Mouse (Mus musculus) left cerebral cortex, adult 2 months (tissue): Measurements from ENCODE around the gene Ncbp1. TPM values are rescaled to one million over a fixed set of nuclear protein-coding genes. Genes with fewer than 3 reads are reported as not detected.

Source experiments
- DNase-seq, 2 experiments: peaks; one replicate each; pipeline ENCODE4 v3.0.0; 2021 to 2022; ENCODE audit warnings: low spot score in 2 of 2, mixed read lengths in 1 of 2; ENCODE audit errors: extremely low spot score in 1 of 2
- H3K27ac ChIP-seq: fragments of 200-600 bp; 2 replicates; pipeline ENCODE4 v1.8.1; 2022
- H3K4me3 ChIP-seq: fragments of 200-600 bp; 2 replicates; pipeline ENCODE4 v1.8.1; 2022
- CTCF ChIP-seq: fragments of 200-600 bp; IDR thresholded peaks from 2 replicates; pipeline ENCODE4 v1.8.1; 2022; ENCODE audit warnings: antibody characterized with exemption, mild to moderate bottlenecking, moderate library complexity
- intact Hi-C: fragments of 180-260 bp; cut with DNase I; formaldehyde crosslinking; loops from one replicate; pipeline ENCODE4 v1.15.1; 2025
- total RNA-seq, 2 experiments: library from RNA; stranded (reverse); gene quantifications; 2 replicates each; pipeline ENCODE4 v1.2.3; 2021

Gene Ncbp1
- total RNA-seq, 2 experiments from 2014 or later, result 47.4 to 49.5 TPM

DNA sequence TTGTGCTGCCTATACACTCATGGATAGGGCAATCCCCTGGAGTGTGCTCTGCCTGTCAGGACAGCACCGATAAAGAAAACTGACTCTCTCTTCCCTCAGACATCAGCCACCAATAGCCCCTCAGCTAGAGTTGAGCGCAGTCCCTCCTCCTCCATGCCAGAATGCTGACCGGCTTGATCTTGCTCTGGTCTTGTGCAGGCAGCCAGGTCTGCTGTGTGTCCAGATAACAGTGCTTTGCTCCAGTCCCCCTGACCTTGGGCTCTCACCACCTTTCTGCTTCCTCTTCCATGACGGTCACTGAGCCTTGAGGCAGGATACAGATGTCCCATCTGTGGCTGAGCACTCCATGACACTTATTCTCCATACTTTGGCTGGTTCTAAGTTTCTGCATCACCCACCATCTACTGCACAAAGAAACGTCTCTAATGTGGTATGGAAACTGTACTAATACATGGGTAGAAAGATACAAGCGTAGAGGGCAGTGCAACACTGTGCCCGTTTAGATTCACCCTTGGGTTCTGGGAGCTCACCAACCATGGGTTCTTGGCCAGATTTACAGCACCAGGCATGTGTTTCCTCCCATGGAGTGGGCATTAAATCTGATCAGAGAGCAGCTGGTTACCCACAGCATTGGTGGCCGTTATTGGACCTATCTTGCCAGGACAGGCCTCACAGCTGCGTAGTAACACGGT is 36.2 kb upstream of the Ncbp1 start:
- no peak for DNase-seq
- no peak for TF ChIP-seq CTCF
- Histone ChIP-seq H3K4me3 (no peak overlapping the region), H3K27ac (no peak overlapping the region)
- intact Hi-C loops, result no loop called here

DNA sequence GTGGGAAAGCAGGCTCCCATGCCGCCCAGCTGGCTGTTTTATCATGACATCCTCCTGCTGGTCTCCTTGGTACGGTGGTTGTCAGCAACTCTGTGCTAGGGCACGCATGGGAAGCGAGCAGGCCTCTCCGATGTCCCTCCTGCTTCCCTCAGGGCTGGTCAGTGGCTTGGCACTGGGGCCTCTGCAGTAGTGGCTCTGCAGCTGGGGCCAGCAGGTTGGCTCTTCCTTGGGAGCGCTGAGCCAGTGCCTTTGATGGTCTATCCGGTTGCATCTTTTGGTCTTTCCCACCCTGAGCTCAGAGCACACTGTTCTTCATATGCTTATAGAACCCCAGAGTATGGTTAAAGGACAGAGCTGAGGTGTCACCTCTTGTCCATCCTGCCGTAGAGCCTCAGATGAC is 28.3 kb upstream of the Ncbp1 start:
- intact Hi-C loops, result no loop called here
- Histone ChIP-seq H3K4me3 (no peak overlapping the region), H3K27ac (no peak overlapping the region)
- DNase-seq, result no peak
- TF ChIP-seq CTCF, result no peak

- Histone ChIP-seq H3K27ac (no peak overlapping the region), H3K4me3 (no peak overlapping the region)
- intact Hi-C loops, result no loop called here
- DNase-seq, result no peak
- no peak for TF ChIP-seq CTCF
These were observed 27.1 kb upstream of the Ncbp1 start for GRCm38 (mm10) chr4:46111361-46111760.

GRCm38 (mm10) chr4:46115308-46115707 is 23.1 kb upstream of the Ncbp1 start:
- TF ChIP-seq CTCF, result peak; percentile 25
- Histone ChIP-seq H3K27ac (no peak overlapping the region), H3K4me3 (no peak overlapping the region)
- intact Hi-C loops, result no loop called here
- no peak for DNase-seq

DNA sequence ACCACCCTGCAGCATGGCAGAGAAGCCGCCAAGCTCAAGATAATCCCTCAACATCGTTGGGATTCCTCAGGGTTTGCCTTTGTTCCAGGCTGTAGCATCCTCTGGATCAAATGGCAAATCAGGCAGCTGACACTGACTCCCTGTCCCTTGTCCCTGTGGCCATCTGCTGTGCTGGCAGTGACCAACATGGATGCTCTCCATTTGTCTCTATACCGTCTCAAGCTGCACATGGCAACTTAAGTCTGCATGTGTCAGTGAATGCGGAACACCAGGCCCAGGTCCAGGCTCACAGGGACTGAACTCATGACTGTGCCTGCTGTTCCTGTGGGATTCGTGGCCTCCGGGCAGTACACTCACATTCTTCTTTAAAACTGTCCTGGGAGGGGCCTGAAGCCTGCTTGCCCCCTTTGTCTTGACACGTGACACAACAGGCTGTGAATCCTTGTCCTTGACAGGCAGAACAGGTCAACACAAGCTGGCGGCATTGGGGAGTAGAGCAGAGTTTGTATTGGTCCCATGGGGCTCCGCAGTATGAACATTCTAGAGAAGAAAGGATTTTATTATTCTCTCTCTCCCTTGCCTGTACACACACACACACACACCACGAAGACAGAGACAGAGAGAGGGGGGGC is 21.8 kb upstream of the Ncbp1 start:
- Histone ChIP-seq H3K4me3 (no peak overlapping the region), H3K27ac (no peak overlapping the region)
- intact Hi-C loops, result no loop called here
- no peak for DNase-seq
- no peak for TF ChIP-seq CTCF

- Histone ChIP-seq H3K4me3 (no peak overlapping the region), H3K27ac (no peak overlapping the region)
- no peak for TF ChIP-seq CTCF
- intact Hi-C loops, result no loop called here
- no peak for DNase-seq
These were observed 20.9 kb upstream of the Ncbp1 start for GRCm38 (mm10) chr4:46117536-46117935.

DNA sequence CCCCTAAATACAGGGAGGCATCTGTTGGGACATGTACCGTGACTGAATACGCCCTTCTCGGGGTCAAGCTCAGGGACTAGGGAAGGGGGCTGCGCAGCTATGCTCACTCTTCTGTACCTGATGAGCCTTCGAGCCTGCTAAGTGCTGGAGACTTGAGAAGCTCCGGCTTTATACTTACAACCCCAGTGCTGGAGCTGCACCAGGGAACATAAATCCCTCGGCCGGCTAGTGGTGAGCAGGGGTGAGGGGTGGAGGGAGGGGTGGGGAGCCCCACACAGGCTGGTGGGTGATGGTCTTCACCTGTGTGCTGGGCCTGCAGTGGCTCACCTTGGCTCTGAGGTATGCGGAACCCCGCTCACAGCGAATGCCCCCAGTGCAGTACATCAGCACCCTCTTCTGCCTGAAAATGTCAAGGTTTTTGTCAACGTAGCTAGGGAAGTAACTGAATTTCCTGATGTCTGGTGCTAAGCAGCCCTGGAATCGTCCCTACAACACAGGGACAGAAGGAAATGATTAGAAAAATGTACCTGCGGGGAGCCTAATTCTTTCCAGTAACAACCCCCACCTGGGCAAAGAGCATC is 18.8 kb upstream of the Ncbp1 start:
- no peak overlapping the region for H3K27ac ChIP-seq
- no peak overlapping the region for H3K4me3 ChIP-seq
- DNase-seq, result no peak
- TF ChIP-seq CTCF, result no peak; the same call in 1 of the 2 replicates
- intact Hi-C loops, result loop anchor here (10.0 kb wide), 1 partner anchor 705 kb away; no protein-coding TSS in a partner anchor

- intact Hi-C loops, result loop anchor here (10.0 kb wide), 1 partner anchor 706 kb away; no protein-coding TSS in a partner anchor
- TF ChIP-seq CTCF, result no peak
- no peak for DNase-seq
- Histone ChIP-seq H3K27ac (no peak overlapping the region), H3K4me3 (no peak overlapping the region)
These were observed 17.6 kb upstream of the Ncbp1 start for GRCm38 (mm10) chr4:46120767-46121166.

DNA sequence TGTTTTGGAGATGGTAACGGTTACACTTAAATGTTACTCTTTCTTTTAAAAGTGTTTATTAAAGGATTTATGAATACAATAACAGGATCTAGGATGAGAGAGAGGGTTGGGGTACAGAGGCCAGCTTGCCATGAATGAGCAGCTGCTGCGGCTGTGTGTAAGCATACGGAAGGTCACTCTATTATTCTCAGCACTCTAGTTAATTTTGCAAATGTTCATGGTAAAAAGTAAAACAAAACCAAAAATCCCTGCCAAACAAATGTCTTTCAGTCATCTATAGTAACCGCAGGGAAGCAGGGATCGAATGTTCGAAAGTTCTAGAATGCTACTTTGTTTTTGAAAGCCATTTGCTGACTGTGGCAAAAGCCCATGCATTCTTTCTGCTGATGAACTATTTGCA is 15.1 kb upstream of the Ncbp1 start:
- no peak overlapping the region for H3K4me3 ChIP-seq
- intact Hi-C loops, result loop anchor here (10.0 kb wide), 1 partner anchor 709 kb away; no protein-coding TSS in a partner anchor
- no peak for DNase-seq
- no peak overlapping the region for H3K27ac ChIP-seq
- no peak for TF ChIP-seq CTCF

- peak; percentile 75 to 84 for DNase-seq
- intact Hi-C loops, result loop anchor here (1.0 to 10.0 kb wide), 4 partner anchors 84 to 712 kb away; no protein-coding TSS in a partner anchor
- TF ChIP-seq CTCF, result peak; percentile 99
- Histone ChIP-seq H3K4me3 (no peak overlapping the region), H3K27ac (no peak overlapping the region)
These were observed 11.9 kb upstream of the Ncbp1 start for GRCm38 (mm10) chr4:46126541-46126940.

DNA sequence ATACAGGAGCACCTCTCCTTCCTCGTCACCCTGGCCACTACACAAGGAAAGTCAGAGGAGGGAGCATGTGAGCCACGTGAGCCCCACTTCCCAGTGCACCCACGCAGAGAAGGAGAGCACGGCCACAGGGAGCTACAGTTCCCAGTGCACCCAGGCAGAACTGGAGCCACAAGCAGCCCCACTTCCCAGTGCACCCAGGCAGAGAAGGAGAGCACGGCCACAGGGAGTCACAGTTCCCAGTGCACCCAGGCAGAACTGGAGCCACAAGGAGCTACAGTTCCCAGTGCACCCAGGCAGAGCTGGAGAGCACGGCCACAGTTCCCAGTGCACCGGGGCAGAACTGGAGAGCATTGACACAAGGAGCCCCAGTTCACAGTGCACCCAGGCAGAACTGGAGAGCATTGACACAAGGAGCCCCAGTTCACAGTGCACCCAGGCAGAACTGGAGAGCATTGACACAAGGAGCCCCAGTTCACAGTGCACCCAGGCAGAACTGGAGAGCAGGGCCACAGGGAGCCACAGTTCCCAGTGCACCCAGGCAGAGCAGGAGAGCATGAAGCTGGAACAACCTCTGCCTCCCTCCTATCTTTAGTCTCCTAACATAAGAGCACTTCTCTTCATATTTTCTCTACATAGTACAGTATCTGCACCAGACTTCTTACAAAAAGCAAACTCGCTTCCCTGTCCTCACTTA is 9.0 kb upstream of the Ncbp1 start:
- TF ChIP-seq CTCF, result no peak
- intact Hi-C loops, result loop anchor here (5.0 to 10.0 kb wide), 2 partner anchors 87 to 715 kb away; no protein-coding TSS in a partner anchor
- Histone ChIP-seq H3K4me3 (no peak overlapping the region), H3K27ac (no peak overlapping the region)
- DNase-seq, result no peak

GRCm38 (mm10) chr4:46130221-46130620 is 8.2 kb upstream of the Ncbp1 start:
- peak in 1 of 2 experiments; percentile 35 for DNase-seq
- intact Hi-C loops, result no loop called here
- H3K4me3 ChIP-seq, result no peak overlapping the region
- H3K27ac ChIP-seq, result no peak overlapping the region
- TF ChIP-seq CTCF, result peak; percentile 70
